Mouse (Mus musculus) erythroblast, embryonic 14.5 days (primary cell): ENCODE data around the gene Sort1.

Experiments used
- GATA1 ChIP-seq: IDR thresholded peaks from 2 replicates; pipeline ENCODE4 v1.6.1; 2012; ENCODE audit warnings: low read length, inconsistent platforms, mixed read lengths
- TAL1 ChIP-seq: IDR thresholded peaks from 3 replicates; pipeline ENCODE4 v1.6.1; 2012; ENCODE audit warnings: low read length, inconsistent platforms, mixed read lengths

DNA sequence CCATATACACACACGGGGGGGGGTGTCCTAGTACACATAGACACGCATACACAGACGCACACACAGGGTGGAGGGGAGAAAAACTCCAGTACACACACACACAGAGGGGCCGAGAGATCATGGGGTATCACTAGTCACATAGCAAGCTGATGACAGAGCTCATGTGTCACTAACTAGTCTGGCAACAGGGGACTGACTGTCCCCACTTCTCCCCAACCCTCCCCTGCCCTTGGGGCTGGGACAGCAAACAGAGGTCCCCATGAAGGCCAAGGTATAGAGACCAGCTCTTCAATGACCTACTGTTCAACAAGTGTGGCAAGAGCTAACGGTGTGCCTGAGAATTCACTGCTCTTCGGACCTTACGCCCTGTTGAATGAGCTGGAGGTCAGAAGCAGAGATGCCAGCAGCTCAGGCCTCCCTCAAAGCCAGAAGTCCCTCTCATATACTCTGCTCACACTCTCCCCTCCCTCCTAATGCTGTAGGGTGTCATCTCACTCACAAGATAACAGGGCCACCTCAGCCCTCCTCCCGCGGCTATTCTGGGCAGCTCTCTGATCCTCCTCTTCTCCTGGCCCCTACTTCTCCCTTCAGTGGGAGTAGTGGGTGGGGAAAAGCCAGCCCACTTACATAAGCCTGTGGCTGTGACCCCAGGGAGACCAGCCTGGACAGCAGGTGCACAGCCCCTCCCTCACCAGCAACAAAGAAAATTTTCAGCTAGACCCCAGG, 80.6 kb downstream of the Sort1 start, which contains the start of gene Mybphl:
- TF ChIP-seq TAL1 = no peak
- TF ChIP-seq GATA1 = no peak
